Mouse (Mus musculus): Measurements from ENCODE around the gene Pld4. TPM values are rescaled to one million over a fixed set of nuclear protein-coding genes. Genes with fewer than 3 reads are reported as not detected.

The Pld4 gene
- polyA plus RNA-seq (2015; fragmentation: Nextera tagmentation; extraction: Ambion mirVana), result 46.2 and 49.3 TPM in 2 replicates

GRCm38 (mm10) chr12:112760154-112760926, at the start of gene Pld4:
TSS of gene Pld4 (plus strand) at chr12:112760655.
- DNase-seq (ENCODE audit: low spot score), result peak; percentile 64

- DNase-seq (ENCODE audit: low spot score), result no peak
These were observed 46.5 kb upstream of the Pld4 start for GRCm38 (mm10) chr12:112713984-112714383.

- DNase-seq (ENCODE audit: low spot score), result peak; percentile 73
These were observed 43.3 kb upstream of the Pld4 start for GRCm38 (mm10) chr12:112717140-112717539.

GRCm38 (mm10) chr12:112718995-112719394, 41.5 kb upstream of the Pld4 start:
- DNase-seq (ENCODE audit: low spot score), result no peak

GRCm38 (mm10) chr12:112720216-112720615, 40.2 kb upstream of the Pld4 start, which contains the start of gene Cep170b:
TSS of gene Cep170b (plus strand) at chr12:112720455.
- DNase-seq (ENCODE audit: low spot score), result no peak

GRCm38 (mm10) chr12:112720890-112721423, 39.5 kb upstream of the Pld4 start:
- DNase-seq (ENCODE audit: low spot score), result no peak

- peak; percentile 64 for DNase-seq (ENCODE audit: low spot score)
These were observed 38.8 kb upstream of the Pld4 start for GRCm38 (mm10) chr12:112721424-112722239.

- peak; percentile 28 for DNase-seq (ENCODE audit: low spot score)
These were observed 38.0 kb upstream of the Pld4 start for GRCm38 (mm10) chr12:112722240-112723027.

GRCm38 (mm10) chr12:112723028-112723330, 37.5 kb upstream of the Pld4 start:
- DNase-seq (ENCODE audit: low spot score), result no peak

- DNase-seq (ENCODE audit: low spot score), result no peak
These were observed 37.0 kb upstream of the Pld4 start for GRCm38 (mm10) chr12:112723445-112723844.

- peak; percentile 76 for DNase-seq (ENCODE audit: low spot score)
These were observed 36.2 kb upstream of the Pld4 start for GRCm38 (mm10) chr12:112724077-112724805.

GRCm38 (mm10) chr12:112727801-112728200, 32.7 kb upstream of the Pld4 start:
- DNase-seq (ENCODE audit: low spot score), result no peak

GRCm38 (mm10) chr12:112730808-112731207, 29.6 kb upstream of the Pld4 start:
- DNase-seq (ENCODE audit: low spot score), result no peak

- DNase-seq (ENCODE audit: low spot score), result no peak
These were observed 27.9 kb upstream of the Pld4 start for GRCm38 (mm10) chr12:112732591-112732990.

GRCm38 (mm10) chr12:112734108-112734820, 26.2 kb upstream of the Pld4 start:
- no peak for DNase-seq (ENCODE audit: low spot score)

- DNase-seq (ENCODE audit: low spot score), result no peak
These were observed 25.4 kb upstream of the Pld4 start for GRCm38 (mm10) chr12:112734881-112735655.

GRCm38 (mm10) chr12:112735896-112736635, 24.4 kb upstream of the Pld4 start:
- no peak for DNase-seq (ENCODE audit: low spot score)

GRCm38 (mm10) chr12:112736636-112736925, 23.9 kb upstream of the Pld4 start:
- no peak for DNase-seq (ENCODE audit: low spot score)

- no peak for DNase-seq (ENCODE audit: low spot score)
These were observed 23.4 kb upstream of the Pld4 start for GRCm38 (mm10) chr12:112737081-112737480.
